Mouse (Mus musculus) lung, postnatal 4 days (tissue): Measurements from ENCODE around the gene Fam69b.

Experiments
- DNase-seq, 2 experiments: peaks; one replicate each; pipeline ENCODE4 v3.0.0; 2021

The Fam69b gene

DNA sequence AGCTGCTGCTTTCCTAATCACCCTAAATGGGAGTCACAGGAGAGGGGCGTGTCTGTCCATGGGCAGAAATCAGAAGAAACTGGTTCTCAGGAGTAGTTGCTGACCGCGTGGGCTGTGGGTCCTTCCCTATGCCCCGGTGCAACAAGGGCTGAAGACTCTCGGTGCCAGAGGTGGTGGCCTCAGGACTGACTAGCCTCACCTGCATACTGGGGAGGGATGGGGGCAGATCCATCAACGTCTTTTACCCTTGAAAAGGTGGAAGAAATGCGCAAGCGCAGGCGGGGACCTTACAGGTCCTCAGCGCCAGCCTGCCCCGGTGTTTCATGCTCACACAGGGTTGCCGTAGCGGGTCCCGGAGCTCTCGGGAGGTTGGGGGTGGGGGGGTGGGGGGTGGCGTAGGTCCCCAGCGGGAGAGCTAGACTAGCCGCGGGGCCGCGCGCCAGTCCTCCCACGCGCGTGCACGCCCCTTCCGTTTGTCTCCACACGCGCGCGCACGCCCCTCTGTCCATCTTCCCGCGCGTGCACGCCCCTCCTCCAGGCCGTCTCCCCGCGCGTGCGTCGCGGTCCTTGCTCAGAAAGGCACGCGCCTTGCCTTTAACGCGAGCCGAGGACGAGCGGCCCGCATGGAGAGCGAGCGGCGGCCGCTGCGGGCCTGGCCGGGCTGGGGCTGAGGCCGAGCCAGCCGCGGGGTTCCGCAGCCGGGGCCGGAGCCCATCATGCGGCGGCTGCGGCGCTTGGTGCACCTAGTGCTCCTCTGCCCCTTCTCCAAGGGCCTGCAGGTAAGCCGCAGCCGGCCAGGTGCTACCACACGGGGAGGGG is at the start of gene Fam69b:
Fam69b (plus strand) TSS at position 537 of the 819 bp plus-strand sequence.
- DNase-seq = peak; percentile 76 to 88

DNA sequence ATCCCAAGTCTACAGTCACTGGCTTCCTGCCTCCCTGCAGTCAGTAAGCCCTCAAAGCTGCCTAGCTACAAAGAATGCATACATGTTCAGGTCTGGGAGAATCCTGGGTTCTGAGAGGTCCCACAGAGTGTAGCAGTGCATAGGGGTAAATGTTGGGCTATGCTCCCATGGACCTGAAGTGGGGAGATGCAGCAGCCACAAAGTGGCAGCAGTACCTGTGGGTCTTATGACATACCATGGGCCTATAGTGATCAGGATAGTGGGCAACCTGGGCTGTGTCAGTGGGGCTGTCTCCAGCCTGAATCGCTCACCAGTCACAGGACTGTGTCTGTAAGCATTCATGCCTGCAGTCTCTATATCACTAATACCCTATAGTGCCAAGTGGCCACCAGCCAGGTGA is 48.5 kb upstream of the Fam69b start, which contains the start of gene Egfl7:
Egfl7 (plus strand) TSS at position 301 of the 400 bp plus-strand sequence.
- DNase-seq = peak in 1 of 2 experiments; percentile 18

DNA sequence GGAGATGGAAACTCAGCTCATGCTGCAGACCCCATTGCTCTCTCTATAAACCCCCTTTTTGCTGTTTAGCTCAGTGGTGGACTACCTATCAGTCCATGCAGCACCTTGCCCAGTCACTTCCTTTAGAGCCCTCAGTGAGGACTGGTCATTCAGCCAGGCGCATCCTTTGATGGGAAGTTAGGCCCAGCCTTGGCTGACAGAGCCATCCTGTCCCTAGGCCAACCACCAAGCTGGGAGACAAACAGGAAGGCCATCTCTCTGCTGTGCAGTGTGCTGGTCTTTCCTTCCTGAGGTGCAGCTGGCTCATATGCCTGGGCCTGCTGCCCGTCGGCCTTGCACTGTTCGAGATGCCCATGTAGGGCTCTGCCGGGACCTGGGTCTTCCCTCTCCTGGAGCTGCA is 47.5 kb upstream of the Fam69b start:
- DNase-seq = peak; percentile 46 to 75

DNA sequence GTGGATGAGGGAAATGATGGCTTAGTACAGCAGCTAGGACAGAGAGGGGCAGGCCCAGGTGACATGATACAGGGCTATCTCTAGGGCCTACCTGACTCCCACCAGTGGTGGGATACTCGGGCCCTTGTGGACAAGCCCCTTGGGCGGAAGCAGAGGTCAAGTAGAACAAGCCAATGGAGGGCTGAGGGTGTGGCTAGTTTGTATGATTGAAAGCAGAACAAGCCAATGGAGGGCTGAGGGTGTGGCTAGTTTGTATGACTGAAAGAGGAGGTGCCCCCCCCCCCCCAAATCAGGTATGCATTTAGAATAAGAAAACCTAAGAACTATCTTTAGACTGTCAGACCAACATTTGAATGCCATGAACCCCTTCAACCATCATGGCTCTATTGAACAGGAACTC is 46.1 kb upstream of the Fam69b start:
- DNase-seq = peak in 1 of 2 experiments; percentile 58

DNA sequence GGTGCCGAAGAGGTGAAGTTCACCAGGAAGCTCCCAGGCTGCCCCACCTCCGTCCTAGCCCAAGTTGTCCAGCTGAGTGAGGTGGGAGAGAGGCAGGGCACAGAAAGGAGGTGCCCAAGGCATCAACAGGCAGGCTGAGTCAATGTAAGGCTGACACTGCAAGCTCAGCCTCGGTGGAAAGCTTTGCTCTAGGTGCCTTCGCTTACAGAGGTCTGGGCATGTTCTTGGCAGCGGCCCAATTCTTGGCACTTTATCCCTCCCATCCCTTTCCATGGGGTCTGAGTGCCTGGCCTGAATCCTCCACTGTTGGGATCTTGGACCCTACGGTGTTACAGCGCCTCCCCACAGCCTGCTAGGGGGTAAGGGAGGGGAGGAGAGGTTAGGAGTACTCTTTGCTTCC is 45.5 kb upstream of the Fam69b start:
- peak; percentile 41 to 65 for DNase-seq

DNA sequence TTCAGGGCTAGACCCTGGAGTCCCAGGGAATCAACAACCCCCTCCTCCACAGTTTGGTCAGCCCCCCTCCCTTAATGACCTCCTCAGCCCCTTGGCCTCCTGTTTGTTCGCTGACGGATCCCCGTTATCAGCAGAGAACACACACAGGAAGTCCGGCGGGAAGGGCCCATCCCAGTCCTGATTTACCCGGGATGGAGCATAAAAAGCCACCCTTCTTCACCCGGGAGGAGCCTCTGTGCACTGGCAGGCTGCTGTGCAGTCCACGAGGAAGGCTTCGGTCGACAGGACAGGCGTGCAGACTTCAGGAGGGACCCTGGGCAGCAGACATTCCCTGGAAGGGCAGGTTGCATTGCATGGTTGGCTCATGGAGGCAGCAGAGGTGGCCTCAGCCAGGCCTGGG is 44.6 kb upstream of the Fam69b start:
- DNase-seq = peak; percentile 84 to 89

DNA sequence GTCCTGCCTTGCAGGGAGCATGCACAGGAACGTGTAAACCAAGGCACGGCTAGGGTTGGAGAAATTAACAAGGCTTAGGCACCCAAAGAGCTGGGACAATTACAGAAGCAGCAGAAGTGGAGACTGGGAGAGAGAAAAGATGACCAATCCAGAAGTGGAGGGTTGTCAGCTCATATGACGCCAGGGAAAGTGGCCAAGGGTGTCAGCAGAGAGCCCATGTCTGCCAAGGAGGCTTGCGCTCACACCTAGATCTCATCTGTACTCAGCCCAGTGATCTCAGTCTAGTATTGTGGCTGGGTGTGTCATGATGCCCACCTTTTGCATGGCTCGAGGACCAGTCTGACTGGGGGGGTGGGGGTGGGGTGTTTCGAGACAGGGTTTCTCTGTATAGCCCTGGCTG is 42.5 kb upstream of the Fam69b start:
- DNase-seq = no peak

DNA sequence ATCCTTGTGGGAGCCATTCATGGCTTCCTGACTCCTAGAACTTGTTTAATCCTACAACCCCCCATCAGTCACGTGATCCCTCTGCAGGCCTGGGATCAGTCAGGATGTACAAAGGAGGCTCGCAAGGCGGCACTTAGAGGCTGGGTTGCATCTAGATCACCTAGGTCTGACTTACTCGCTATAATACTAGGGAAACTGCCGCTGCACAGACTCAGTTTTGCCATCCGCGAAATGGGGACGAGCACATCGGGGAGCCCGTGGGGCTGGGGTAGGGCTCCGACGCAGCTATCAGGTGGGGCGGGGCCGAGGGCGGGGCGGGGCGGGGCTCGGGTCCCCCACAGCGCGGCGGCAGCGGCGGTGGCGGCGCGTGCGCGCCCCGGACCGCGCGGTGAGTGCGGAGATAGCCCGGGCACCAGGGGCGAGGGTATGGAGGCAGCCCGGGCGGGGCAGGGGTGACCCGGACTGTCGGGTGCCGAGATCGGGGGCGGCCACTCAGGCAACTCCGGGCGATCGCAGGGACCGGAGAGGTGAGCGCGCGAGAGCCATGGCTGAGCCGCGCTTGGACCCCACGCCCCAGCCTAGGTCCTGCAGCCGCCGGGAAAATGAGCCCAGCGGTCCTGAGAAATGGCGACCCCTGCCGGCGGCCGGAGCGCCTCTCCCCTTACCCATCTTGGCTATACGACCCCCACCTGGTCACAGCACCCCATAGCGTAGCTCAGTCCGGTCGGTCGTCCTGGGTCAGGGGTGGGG is 41.8 kb upstream of the Fam69b start, which contains the start of gene Gm20532:
Gm20532 (plus strand) TSS at position 346 of the 750 bp plus-strand sequence.
- peak; percentile 75 to 77 for DNase-seq

DNA sequence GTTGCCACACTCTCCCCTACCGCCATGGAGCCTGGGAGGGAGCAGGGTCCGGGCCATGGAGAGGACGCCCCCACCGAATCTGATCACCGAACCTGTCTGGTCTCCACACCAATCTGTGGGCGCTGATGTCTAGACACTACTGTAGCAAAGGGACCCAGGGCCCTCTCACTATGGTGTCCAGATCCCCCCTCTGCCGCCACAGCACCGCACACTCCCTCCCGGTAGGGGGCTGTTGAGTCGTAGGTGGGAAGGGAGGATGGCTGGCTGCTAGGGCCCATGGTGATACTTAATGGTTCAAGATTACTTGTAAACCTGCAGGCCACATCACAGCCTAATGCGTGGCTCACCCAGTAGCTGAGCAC is 41.2 kb upstream of the Fam69b start:
- peak in 1 of 2 experiments; percentile 52 for DNase-seq

DNA sequence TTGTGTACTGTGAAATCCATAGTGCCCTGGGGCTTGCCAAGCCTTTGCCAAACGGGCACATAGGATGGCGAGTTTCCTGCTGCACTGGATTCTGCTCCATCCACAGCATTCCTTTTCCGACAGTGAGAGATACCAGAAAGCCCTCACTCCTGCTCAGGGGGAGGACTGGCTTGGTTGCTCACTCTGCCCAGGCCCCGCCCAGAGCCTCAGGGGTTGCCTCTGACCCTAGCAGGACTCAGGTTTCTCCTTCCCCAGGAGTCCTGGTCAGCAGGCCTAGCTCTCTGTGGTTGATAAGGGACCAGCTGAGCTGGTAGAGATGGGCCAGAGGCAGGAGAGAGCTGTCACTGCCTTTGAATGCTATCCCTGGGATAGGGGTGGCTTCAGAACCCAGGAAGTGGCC is 39.7 kb upstream of the Fam69b start:
- no peak for DNase-seq

DNA sequence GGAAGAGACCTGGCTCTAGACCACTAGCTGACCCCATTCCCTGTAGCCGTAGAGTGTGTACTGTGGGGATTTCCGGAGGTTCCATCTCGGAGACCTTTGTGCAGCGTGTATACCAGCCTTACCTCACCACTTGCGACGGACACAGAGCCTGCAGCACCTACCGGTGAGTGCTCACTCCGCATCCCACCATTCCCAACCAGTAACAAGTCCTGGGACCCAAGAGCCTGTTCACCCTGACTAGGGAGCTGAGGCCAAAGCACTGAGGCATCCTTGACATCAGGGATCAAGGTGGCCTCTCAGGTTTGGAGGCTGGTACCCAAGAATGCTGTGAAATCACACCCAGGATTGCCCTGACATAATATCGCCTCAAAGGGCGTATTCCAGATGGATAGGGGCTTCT is 39.0 kb upstream of the Fam69b start:
- no peak for DNase-seq

DNA sequence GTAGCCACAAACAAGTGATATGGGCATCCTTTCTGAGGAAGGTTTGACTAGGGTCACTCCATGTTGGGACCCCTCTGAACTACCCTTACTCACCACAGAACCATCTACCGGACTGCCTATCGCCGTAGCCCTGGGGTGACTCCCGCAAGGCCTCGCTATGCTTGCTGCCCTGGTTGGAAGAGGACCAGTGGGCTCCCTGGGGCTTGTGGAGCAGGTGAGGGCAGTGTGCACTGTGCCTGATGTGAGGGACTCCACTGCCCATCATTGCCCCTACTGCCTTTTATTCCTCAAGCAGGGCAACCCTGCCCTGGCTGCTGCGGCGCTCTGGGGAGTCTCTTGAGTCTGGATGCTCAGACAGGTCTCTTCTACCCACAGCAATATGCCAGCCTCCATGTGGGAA is 38.0 kb upstream of the Fam69b start:
- no peak for DNase-seq

DNA sequence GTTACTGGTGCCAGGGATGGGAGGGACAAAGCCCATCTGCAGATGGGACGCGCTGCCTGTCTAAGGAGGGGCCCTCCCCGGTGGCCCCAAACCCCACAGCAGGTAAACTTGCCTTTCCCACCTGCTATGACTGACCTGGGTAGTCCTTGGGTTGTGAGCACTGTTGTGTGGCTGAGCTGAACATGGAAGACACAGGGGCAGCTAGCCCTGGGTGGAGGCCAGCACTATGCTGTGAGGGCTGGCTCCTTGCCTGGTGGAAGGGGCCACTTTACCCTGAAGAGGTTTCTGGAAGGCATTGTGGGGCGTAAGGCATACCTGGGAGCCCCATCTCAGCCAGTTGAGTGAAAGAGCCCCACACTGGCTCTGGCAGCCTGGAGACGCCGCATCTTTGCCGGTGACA is 37.3 kb upstream of the Fam69b start:
- DNase-seq = peak in 1 of 2 experiments; percentile 58

DNA sequence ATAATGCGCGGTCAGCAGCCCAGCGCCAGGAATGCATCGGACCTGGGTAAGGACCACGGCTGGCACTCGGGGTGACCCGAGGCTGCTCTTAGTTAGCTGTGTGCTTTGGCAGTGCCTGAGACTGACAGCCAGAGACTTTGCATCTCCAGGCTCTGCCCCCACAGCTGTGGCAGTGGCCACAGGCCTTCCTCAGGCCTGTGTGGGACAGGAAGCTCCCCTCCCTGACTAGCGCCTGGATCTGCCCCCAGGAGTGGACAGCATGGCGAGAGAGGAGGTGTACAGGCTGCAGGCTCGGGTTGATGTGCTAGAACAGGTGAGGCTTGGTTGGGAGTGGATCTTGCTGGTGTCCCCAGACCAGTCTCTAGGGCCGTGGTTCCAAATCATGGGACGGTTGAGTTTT is 36.8 kb upstream of the Fam69b start:
- DNase-seq = no peak

DNA sequence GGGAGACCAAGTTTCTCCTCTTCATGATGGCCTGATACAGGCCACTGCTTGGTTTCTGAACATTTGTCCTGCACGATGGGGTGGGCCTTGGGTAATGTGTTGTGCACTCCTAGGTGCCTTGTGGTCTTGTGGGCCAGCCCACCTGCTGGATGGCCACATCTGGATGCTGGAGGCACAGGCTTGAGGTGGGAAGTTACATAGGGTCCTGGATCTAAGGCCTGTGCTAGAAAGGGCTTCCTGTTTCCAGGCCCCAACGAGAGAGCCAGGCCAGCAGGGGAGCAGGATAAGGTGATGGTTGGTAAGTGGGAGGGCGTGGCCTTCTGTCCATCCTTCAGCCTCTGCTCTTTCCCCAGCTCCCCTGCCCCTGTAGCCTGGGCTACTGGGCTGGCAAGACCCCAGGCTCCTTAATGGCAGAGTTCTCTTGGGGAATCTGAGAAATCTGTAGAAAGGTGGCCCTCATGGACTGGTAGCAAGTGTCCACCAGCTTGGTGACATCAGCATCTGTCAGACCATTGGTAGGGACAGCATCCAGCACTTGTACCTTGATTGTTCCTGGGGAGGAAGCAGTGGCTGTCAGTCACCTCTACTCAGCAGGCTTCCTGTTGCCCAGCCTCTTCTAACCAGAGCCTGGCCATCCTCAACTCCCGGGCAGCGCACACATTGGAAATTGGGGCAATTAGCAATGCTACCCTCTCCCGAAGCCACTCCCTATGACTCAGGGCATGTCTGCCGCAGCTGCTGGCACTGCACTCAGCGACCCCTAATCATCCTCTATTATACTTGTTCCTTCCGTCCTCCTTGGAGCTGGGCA is 34.8 kb upstream of the Fam69b start:
- no peak for DNase-seq

DNA sequence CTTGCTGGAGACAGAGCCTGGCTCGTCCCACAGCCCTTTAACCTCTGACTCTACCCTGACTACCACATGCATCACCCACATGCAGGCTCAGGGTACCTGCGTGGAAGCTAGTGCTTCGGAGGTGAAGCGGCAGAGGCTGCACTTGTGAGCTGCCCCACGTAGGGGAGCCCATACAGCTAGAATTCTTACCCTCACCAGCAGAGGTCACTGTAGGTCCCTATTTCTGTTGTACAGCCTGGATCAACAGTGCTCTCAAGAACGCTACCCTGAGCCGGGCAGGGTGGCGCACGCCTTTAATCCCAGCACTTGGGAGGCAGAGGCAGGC is 34.3 kb upstream of the Fam69b start:
- peak; percentile 70 to 80 for DNase-seq

DNA sequence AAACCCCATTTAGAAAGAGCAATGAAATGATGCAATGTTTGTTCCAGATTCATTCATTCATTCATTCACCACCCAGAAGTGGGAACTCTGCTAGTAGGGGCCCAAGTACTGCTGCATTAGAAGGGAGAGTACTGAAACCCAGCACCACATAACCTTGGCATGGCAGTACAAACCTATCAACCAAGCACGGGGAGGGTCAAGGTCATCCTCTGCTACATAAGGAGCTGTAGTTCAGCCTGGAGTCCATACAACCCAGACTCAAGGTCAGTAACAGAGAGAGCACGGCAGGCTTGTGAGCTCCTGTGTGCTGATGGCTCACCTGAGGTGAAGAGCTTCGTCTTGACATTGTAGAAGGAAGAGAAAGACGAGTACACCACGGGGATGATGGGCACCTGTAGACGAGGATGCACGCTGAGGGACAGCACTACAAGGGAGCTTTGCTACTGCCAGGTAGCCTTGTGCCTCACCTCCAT is 33.8 kb upstream of the Fam69b start:
- no peak for DNase-seq

DNA sequence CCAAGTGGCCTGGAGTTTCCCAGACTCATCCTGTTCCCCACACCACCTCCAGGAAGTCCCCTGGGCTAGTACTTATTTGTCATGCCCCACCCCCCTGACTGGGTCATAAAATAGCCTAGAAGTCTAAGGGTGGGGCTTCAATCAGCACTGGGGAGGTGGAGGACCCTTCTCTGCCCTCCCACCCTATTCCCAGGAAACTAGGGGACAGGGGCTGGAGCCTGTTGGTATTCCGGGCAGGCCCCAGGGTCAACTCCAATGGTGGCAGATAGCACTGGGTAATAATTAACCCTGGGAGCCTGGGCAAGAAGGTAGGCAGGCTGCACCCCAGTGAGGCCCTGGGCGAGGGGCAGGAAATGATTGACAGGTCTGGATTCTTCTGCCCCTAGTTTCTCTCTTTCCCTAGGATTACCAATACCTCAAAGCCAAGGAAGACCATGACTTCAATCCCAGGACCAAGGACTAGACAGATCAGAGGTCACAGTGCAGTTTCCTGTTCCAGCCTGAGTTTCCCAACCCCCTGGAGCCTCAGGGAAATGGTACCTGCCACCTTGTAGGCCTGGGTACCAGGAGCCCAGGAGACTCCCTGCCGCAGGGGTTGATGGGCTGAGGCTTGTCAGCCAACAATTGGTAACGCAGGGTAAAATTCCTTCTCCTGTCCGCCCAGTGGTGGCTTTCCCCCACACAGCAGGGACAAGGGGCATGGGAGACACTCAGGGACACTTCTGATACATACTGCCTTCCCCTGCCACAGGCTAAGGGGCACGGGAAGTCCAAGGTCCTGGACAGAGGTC is 33.1 kb upstream of the Fam69b start:
- peak; percentile 63 to 65 for DNase-seq

DNA sequence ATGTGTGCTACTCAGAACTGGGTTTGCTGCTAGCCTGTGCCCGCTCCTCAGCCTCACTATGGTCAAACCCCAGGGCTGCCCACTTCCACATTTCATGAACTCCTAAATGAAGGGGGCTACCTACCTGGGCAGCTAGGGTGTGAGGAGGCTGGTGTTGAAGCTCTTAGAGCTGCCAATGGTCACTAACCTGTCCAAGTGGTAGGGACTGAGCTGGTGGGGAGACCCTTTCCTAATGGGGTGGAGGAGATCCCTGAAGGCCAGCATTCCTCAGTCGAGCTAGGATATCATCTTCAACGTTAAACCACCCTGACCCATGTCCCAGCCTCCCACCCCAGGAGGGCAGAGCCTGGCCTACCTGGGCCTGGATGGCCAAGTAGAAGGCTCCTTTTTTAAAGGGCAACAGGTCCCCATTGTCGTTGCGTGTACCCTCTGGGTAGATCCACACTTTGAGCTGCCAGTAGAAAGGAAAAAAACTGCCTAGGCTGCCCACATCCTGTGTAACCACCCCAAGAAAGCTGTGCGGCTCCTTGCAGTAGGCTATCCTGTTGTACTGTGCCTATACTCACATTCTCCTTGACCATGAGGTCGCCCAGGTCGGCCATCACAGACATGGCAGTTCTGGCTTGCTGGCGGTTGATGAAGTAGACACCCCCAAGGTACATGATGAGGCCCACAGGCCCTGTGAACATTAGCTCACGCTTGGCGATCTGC is 32.4 kb upstream of the Fam69b start:
- peak in 1 of 2 experiments; percentile 48 for DNase-seq

DNA sequence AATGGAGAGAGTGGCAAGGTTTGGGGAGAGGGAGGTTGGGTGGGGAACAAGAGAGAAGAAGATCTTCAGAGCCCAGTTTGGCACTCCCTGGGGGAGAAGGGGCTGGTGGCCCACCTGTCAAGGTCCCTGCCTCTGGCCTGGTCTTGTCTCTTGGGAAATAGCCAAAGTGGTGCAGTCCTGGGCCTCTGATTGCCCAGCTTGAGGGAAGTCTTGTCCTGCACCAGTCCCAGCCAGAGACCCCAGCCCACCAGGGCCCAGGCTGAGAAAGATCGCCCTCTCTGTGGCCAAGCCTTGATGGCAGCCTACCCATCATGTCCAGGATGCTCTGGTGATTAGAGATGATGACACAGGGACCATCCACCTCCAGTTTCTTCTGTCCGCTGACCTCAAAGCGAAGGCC is 31.4 kb upstream of the Fam69b start:
- no peak for DNase-seq

DNA sequence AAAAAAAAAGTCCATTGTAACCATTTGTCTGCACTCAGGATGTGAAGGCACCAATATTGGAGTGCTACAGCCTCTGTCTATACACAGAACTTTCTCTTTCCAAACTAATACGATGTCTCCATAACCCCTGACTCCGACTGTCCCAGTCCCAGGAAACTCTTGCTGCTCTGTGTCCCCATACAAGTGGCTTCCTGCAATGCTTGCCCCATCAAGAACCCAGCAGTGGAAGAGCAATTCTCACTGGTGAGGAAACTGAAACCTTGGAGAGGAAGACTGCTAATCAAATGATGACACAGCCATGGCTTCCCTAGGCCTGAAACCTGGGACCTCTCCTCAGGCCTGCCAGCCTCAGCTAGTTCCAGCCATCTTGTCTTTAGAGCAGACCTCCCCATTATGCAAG is 30.4 kb upstream of the Fam69b start:
- no peak for DNase-seq

DNA sequence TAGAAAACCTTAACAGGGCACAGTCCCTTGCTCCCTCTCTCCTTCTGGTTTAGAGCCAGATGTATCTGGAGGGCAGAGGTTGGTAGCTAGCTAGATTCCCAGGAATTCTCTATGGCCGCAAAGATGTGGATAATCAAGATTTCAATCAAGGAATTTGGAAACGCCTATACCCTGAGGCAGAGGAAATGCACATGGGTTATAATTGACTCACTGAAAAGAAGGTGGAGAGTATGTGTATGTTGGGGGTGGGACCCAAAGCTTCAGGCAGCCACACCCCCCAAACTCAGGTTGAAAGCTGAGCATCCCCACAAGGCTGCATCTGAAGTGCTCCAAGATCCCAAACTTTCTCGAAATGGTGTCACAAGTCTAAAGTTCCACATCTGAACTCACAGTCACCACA is 29.8 kb upstream of the Fam69b start:
- no peak for DNase-seq
